Mouse (Mus musculus): Measurements from ENCODE around the gene Cnot10. TPM values are rescaled to one million over a fixed set of nuclear protein-coding genes. Genes with fewer than 3 reads are reported as not detected.

Cnot10 gene
- polyA plus RNA-seq, 1 experiment from 2014 or later: 50.0 TPM

DNA sequence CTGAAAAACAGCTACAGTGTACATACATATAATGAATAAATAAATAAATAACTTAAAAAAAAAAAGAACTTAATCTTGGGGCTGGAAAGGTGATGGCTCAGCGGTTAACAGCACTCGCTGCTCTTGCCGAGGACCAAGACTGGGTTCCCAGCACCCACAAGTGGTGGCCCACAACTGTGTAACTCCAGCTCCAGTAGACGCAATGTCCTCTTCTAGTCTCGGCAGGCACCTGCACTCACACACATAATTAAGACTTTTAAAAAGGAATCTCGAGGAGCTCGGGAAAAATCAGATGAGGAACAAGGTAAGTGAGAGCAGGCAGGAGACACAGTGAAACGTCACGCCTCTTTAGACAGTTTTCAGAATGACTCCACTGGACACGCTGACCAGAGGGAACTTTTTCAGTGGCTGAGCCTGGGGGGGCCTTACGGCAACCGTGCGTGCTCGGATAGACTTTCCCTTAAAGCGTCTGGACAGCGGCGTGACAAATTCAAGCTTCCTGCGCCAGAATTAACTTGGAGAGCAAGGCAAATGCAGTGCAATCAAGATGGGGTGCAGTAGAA, 717 bp downstream of the Cnot10 start:
- peaks cover 5% of the 10 kb centered on the region for H3K4me1 ChIP-seq (ENCODE audit: control insufficient read depth, insufficient read depth, low read length)
- peak overlapping the region; percentile 90 for H3K4me3 ChIP-seq (ENCODE audit: low read length)
- no peaks in the 10 kb centered on the region for H3K27me3 ChIP-seq (replicated peaks; ENCODE audit: control insufficient read depth, insufficient read depth, low read length)
- 11% methylated on average over 18 of the region's 18 CpGs for WGBS
- H3K9me3 ChIP-seq (ENCODE audit: control insufficient read depth, low read length): no peaks in the 10 kb centered on the region
- no peaks in the 10 kb centered on the region for H3K36me3 ChIP-seq (ENCODE audit: control insufficient read depth, insufficient read depth, low read length)
- H3K4me2 ChIP-seq (ENCODE audit: low read depth, low read length): peak overlapping the region; percentile 81
- H3K27ac ChIP-seq (ENCODE audit: low read length): peak overlapping the region; percentile 91
- peak overlapping the region; percentile 86 for H3K9ac ChIP-seq (ENCODE audit: low read depth, low read length)
- ATAC-seq: no peak; the same call in 1 of the 2 replicates

- no peak for ATAC-seq
- Histone ChIP-seq H3K4me1 (ENCODE audit: control insufficient read depth, insufficient read depth, low read length) (peaks cover 5% of the 10 kb centered on the region), H3K9ac (ENCODE audit: low read depth, low read length) (no peak overlapping the region), H3K9me3 (ENCODE audit: control insufficient read depth, low read length) (no peaks in the 10 kb centered on the region), H3K4me2 (ENCODE audit: low read depth, low read length) (no peak overlapping the region), H3K4me3 (ENCODE audit: low read length) (no peak overlapping the region), H3K27ac (ENCODE audit: low read length) (no peak overlapping the region), H3K27me3 (replicated peaks; ENCODE audit: control insufficient read depth, insufficient read depth, low read length) (no peaks in the 10 kb centered on the region), H3K36me3 (ENCODE audit: control insufficient read depth, insufficient read depth, low read length) (no peaks in the 10 kb centered on the region)
- WGBS: 83% methylated on average over 3 of the region's 3 CpGs
Measured at GRCm38 (mm10) chr9:114636751-114637150, 3.2 kb downstream of the Cnot10 start.

DNA sequence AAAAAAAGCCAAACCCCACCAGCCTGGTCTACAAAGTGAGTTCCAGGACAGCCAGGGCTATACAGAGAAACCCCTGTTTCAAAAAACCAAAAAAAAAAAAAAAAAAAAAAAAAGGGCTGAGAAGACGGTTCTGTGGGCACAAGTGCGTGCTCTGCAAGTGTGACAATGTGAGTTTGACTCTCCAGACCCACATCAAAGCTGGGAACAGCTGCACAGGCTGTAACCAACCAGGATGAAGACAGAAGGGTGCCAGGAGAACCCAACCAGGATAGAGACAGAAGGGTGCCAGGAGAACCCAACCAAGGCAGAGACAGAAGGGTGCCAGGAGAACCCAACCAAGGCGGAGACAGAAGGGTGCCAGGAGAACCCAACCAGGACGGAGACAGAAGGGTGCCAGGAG, 3.8 kb downstream of the Cnot10 start:
- Histone ChIP-seq H3K9me3 (ENCODE audit: control insufficient read depth, low read length) (no peaks in the 10 kb centered on the region), H3K4me1 (ENCODE audit: control insufficient read depth, insufficient read depth, low read length) (peaks cover 5% of the 10 kb centered on the region), H3K27me3 (replicated peaks; ENCODE audit: control insufficient read depth, insufficient read depth, low read length) (no peaks in the 10 kb centered on the region), H3K9ac (ENCODE audit: low read depth, low read length) (no peak overlapping the region), H3K4me3 (ENCODE audit: low read length) (no peak overlapping the region), H3K36me3 (ENCODE audit: control insufficient read depth, insufficient read depth, low read length) (no peaks in the 10 kb centered on the region), H3K27ac (ENCODE audit: low read length) (no peak overlapping the region), H3K4me2 (ENCODE audit: low read depth, low read length) (no peak overlapping the region)
- WGBS: 95% methylated on average over 4 of the region's 4 CpGs
- no peak for ATAC-seq

DNA sequence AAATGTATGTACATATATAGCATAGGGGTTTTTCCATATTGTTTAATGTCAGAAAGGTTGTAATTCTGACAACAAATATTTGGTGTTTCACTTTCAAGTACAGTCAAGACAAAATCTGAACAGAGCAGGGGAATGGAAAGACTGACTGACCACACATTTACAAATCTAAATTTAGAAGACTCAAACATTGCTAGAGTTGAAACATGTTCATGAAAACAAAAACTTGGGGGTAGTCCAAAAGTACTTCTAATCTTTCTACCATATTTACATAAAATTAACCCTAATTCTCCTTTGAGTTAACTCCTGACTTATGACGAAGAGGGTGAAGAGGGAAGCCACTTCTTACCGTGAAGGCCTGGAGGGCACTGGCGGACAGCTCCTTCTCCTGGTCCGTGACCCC, 7.7 kb downstream of the Cnot10 start:
- Histone ChIP-seq H3K36me3 (ENCODE audit: control insufficient read depth, insufficient read depth, low read length) (no peaks in the 10 kb centered on the region), H3K27me3 (replicated peaks; ENCODE audit: control insufficient read depth, insufficient read depth, low read length) (no peaks in the 10 kb centered on the region)

DNA sequence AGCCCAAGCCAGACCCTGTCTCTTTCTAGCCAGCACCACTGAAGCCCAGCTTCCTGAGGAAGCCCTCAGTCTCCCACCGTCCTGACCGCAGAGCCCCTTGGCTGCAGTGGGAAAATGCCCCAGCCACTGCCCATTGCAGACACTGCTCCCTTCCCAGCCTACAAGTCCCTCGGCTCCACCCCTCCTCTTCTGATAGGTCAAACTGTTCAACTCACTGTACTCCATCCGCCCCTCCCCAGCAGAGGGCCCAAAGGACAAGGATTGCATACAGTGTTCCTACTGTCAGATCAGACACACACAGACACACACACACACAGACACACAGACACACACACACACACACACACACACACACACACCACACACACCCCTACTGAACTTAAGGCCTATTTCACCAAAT, 13.3 kb downstream of the Cnot10 start:
- Histone ChIP-seq H3K27ac (ENCODE audit: low read length) (no peak overlapping the region), H3K4me1 (ENCODE audit: control insufficient read depth, insufficient read depth, low read length) (no peaks in the 10 kb centered on the region), H3K4me2 (ENCODE audit: low read depth, low read length) (no peak overlapping the region), H3K36me3 (ENCODE audit: control insufficient read depth, insufficient read depth, low read length) (peaks cover 5% of the 10 kb centered on the region), H3K27me3 (replicated peaks; ENCODE audit: control insufficient read depth, insufficient read depth, low read length) (no peaks in the 10 kb centered on the region), H3K4me3 (ENCODE audit: low read length) (no peak overlapping the region), H3K9me3 (ENCODE audit: control insufficient read depth, low read length) (no peaks in the 10 kb centered on the region), H3K9ac (ENCODE audit: low read depth, low read length) (no peak overlapping the region)
- 68% methylated on average over 4 of the region's 4 CpGs for WGBS
- peak; percentile 55; the same call in 1 of the 2 replicates for ATAC-seq

More for the DNA sequence above, 7.7 kb downstream of the Cnot10 start:
- Histone ChIP-seq H3K9me3 (ENCODE audit: control insufficient read depth, low read length) (no peaks in the 10 kb centered on the region), H3K9ac (ENCODE audit: low read depth, low read length) (no peak overlapping the region), H3K27ac (ENCODE audit: low read length) (no peak overlapping the region; the same call in 1 of the 2 replicates), H3K4me1 (ENCODE audit: control insufficient read depth, insufficient read depth, low read length) (no peaks in the 10 kb centered on the region), H3K4me2 (ENCODE audit: low read depth, low read length) (no peak overlapping the region), H3K4me3 (ENCODE audit: low read length) (no peak overlapping the region)
- no peak for ATAC-seq
- WGBS: 75% methylated on average over 4 of the region's 4 CpGs

DNA sequence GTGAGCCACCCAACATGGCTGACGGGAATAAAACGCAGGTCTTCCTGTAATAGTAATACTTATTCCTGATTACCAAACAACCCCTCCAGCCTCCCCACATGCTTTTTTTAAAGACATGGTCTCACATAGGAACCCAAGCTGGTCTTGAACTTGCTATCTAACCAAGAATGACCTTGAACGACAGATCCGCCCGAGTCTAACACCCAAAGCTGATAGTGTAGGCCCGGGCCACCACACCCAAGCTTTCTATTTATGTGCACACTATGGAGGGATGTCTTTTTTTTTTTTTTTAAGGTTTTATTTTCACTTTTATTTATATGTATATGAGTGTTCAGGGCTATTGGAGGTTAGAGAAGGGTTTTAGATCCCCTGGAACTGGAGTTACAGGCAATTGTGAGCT, 15.8 kb downstream of the Cnot10 start:
- no peak overlapping the region for H3K4me2 ChIP-seq (ENCODE audit: low read depth, low read length)
- no peaks in the 10 kb centered on the region for H3K27me3 ChIP-seq (replicated peaks; ENCODE audit: control insufficient read depth, insufficient read depth, low read length)
- no peak for ATAC-seq
- 90% methylated on average over 6 of the region's 6 CpGs for WGBS
- peaks cover 10% of the 10 kb centered on the region for H3K36me3 ChIP-seq (ENCODE audit: control insufficient read depth, insufficient read depth, low read length)
- no peaks in the 10 kb centered on the region for H3K4me1 ChIP-seq (ENCODE audit: control insufficient read depth, insufficient read depth, low read length)
- no peak overlapping the region for H3K9ac ChIP-seq (ENCODE audit: low read depth, low read length)
- H3K4me3 ChIP-seq (ENCODE audit: low read length): no peak overlapping the region
- no peaks in the 10 kb centered on the region for H3K9me3 ChIP-seq (ENCODE audit: control insufficient read depth, low read length)
- H3K27ac ChIP-seq (ENCODE audit: low read length): no peak overlapping the region

DNA sequence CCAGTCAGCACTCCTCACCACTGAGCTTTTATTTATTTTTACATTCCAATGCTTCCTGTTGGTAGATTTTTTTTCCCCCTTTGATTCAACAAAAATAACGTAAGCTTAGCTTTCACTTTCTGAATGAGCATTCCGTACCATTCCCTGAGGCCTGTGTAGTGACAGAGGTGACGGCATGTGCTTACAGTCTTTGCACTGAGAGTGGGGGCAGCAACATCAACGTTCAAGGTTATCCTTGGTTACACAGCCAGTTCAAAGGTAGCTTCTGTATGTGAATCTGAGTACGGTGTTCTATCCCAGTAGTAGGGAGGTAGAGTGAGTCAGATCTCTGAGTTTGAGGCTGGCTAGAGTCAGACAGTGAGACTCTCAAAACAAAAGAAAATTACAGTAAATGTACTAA, 18.8 kb downstream of the Cnot10 start:
- Histone ChIP-seq H3K36me3 (ENCODE audit: control insufficient read depth, insufficient read depth, low read length) (peaks cover 13% of the 10 kb centered on the region), H3K4me3 (ENCODE audit: low read length) (no peak overlapping the region), H3K4me1 (ENCODE audit: control insufficient read depth, insufficient read depth, low read length) (no peaks in the 10 kb centered on the region), H3K4me2 (ENCODE audit: low read depth, low read length) (no peak overlapping the region), H3K27me3 (replicated peaks; ENCODE audit: control insufficient read depth, insufficient read depth, low read length) (no peaks in the 10 kb centered on the region), H3K9me3 (ENCODE audit: control insufficient read depth, low read length) (no peaks in the 10 kb centered on the region), H3K27ac (ENCODE audit: low read length) (no peak overlapping the region), H3K9ac (ENCODE audit: low read depth, low read length) (no peak overlapping the region)
- no peak for ATAC-seq
- WGBS: 83% methylated on average over 5 of the region's 5 CpGs

GRCm38 (mm10) chr9:114614176-114614953, 25.6 kb downstream of the Cnot10 start:
- no peak overlapping the region for H3K4me2 ChIP-seq (ENCODE audit: low read depth, low read length)
- no peak overlapping the region for H3K4me3 ChIP-seq (ENCODE audit: low read length)
- H3K36me3 ChIP-seq (ENCODE audit: control insufficient read depth, insufficient read depth, low read length): peaks cover 24% of the 10 kb centered on the region
- H3K4me1 ChIP-seq (ENCODE audit: control insufficient read depth, insufficient read depth, low read length): no peaks in the 10 kb centered on the region
- H3K9ac ChIP-seq (ENCODE audit: low read depth, low read length): no peak overlapping the region
- no peaks in the 10 kb centered on the region for H3K9me3 ChIP-seq (ENCODE audit: control insufficient read depth, low read length)
- no peak; the same call in 1 of the 2 replicates for ATAC-seq
- WGBS: 80% methylated on average over 9 of the region's 9 CpGs
- no peak overlapping the region for H3K27ac ChIP-seq (ENCODE audit: low read length)
- H3K27me3 ChIP-seq (replicated peaks; ENCODE audit: control insufficient read depth, insufficient read depth, low read length): no peaks in the 10 kb centered on the region

DNA sequence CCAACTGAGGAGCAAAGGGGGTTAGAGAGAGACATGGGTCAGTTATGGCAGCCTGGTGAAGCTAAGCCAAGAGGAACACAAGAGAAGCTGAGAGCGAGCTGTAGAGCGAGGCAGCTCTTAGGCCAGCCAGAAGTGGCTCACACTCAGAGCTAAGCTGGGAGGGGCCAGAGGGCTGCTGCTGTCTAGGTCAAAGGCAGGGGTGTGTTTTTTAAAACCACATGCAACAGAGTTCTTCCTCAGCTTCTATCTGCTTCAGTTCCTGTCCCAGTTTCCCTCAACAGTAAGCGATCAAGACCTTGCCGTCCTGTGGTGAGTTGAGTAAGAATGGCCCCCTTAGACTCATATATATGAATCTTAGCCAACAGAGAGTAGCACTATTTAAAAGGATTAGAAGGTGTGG, 27.0 kb downstream of the Cnot10 start:
- Histone ChIP-seq H3K27me3 (replicated peaks; ENCODE audit: control insufficient read depth, insufficient read depth, low read length) (no peaks in the 10 kb centered on the region), H3K27ac (ENCODE audit: low read length) (no peak overlapping the region), H3K9ac (ENCODE audit: low read depth, low read length) (no peak overlapping the region), H3K4me1 (ENCODE audit: control insufficient read depth, insufficient read depth, low read length) (no peaks in the 10 kb centered on the region), H3K9me3 (ENCODE audit: control insufficient read depth, low read length) (no peaks in the 10 kb centered on the region), H3K36me3 (ENCODE audit: control insufficient read depth, insufficient read depth, low read length) (peaks cover 26% of the 10 kb centered on the region), H3K4me2 (ENCODE audit: low read depth, low read length) (no peak overlapping the region), H3K4me3 (ENCODE audit: low read length) (no peak overlapping the region)
- 94% methylated on average over 4 of the region's 4 CpGs for WGBS
- no peak for ATAC-seq
